ENCODE assay signal across 8 mouse cellular contexts in the genomic region with DNA sequence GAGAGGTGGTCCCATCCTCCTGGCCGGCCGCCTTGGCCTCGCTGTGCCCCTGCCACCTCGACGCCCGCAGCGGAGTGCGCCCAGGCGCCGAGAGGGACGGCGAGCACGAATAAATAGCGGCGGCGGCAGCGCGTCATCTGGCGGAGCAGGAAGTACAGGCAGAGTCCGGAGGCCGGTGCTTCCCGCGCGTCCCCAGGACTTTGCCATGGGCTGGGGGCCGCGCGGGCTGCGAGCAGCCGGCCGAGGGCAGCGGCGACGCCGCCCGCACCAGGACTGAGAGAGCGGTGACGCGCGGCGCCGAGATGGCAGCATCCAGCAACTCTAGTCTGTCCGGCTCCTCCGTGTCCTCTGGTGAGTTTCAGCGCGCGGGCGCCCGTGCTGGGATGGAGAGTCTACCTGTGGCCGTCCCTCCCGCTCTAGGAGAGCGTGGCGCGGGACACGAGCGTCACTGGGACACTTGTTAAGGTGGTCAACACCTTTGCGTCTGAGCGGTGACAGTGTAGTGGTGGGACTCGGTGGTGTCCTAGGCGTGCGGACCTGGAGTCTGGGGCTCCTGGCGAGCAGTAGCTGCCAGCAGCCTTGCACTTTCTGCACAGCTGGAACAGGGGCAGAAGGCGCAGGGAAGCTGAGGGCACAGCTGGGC. TPM values are rescaled to one million over a fixed set of nuclear protein-coding genes. Genes with fewer than 3 reads are reported as not detected.
A peak's percentile ranks its signal among the peaks of the same experiment; 100 is the strongest.
DNase-seq lines count a peak whose midpoint lies in the region; ATAC-seq and TF ChIP-seq lines count a peak whose summit lies in the region.

No protein-coding gene starts in this region.

- H3K9me3 ChIP-seq in intestine, postnatal 0 days (ENCODE audit: control insufficient read depth), result no peaks in the 10 kb centered on the region
- no peaks in the 10 kb centered on the region for H3K9me3 ChIP-seq in limb, embryonic 14.5 days (ENCODE audit: control insufficient read depth, low read length)
- no peaks in the 10 kb centered on the region for H3K9me3 ChIP-seq in midbrain, embryonic 12.5 days

- under 1% methylated on average over 61 of the region's 62 CpGs for WGBS in intestine, postnatal 0 days
- WGBS in limb, embryonic 14.5 days, result under 1% methylated on average over 47 of the region's 62 CpGs
- WGBS in midbrain, embryonic 12.5 days, result under 1% methylated on average over 62 of the region's 62 CpGs
- WGBS in spleen, adult 2 months, result under 1% methylated on average over 62 of the region's 62 CpGs

- intact Hi-C loops in gastrocnemius, postnatal 14 days (cut with DNase I; ENCODE audit: low total_unique reads), result loop anchor here (5.0 kb wide), 1 partner anchor 187 kb away; no protein-coding TSS in a partner anchor

- TF ChIP-seq CTCF in intestine, postnatal 0 days (IDR thresholded peaks at IDR 0.05; ENCODE audit: low read depth), result 0 out of 2 replicates have a peak, but pooled peaks have one; percentile 18
- TF ChIP-seq CTCF in spleen, adult 2 months (IDR thresholded peaks at IDR 0.05; ENCODE audit: extremely low read depth, insufficient read depth, insufficient read length, insufficient replicate concordance), result no peak

- H3K4me1 ChIP-seq in intestine, postnatal 0 days (replicated peaks; ENCODE audit: control insufficient read depth, insufficient read depth, low read length), result no peaks in the 10 kb centered on the region
- H3K4me1 ChIP-seq in limb, embryonic 14.5 days (ENCODE audit: control insufficient read depth, insufficient read depth, low read length), result peaks cover 7% of the 10 kb centered on the region
- peaks cover 22% of the 10 kb centered on the region for H3K4me1 ChIP-seq in midbrain, embryonic 12.5 days
- peaks cover 6% of the 10 kb centered on the region; the same call in 1 of the 2 replicates for H3K4me1 ChIP-seq in spleen, adult 2 months (ENCODE audit: control insufficient read depth, insufficient read depth, insufficient read length)

- no peak for TF ChIP-seq POLR2A in limb, embryonic 14.5 days (IDR thresholded peaks at IDR 0.05; ENCODE audit: borderline replicate concordance, extremely low read depth, insufficient read depth, insufficient read length)
- TF ChIP-seq POLR2A in spleen, adult 2 months (IDR thresholded peaks at IDR 0.05; ENCODE audit: low read depth, low read length), result peak; percentile 19

- H3K4me2 ChIP-seq in intestine, postnatal 0 days (replicated peaks; ENCODE audit: low read depth), result peak overlapping the region; percentile 95
- peak overlapping the region; percentile 96 for H3K4me2 ChIP-seq in limb, embryonic 14.5 days (replicated peaks; ENCODE audit: low read depth, low read length, severe bottlenecking)
- H3K4me2 ChIP-seq in midbrain, embryonic 12.5 days (replicated peaks), result peak overlapping the region; percentile 92

- peak overlapping the region; percentile 88 for H3K27ac ChIP-seq in intestine, postnatal 0 days (ENCODE audit: low read depth, low read length)
- H3K27ac ChIP-seq in limb, embryonic 14.5 days (replicated peaks; ENCODE audit: low read depth, low read length), result peak overlapping the region; percentile 71; the same call in 1 of the 2 replicates
- peak overlapping the region; percentile 95 for H3K27ac ChIP-seq in midbrain, embryonic 12.5 days (replicated peaks)
- H3K27ac ChIP-seq in spleen, adult 2 months (ENCODE audit: insufficient read depth, low read length), result peak overlapping the region; percentile 76

- peak; percentile 83 for ATAC-seq in intestine, postnatal 0 days
- ATAC-seq in limb, embryonic 14.5 days (ENCODE audit: low FRiP score, low read depth), result peak; percentile 75
- ATAC-seq in midbrain, embryonic 12.5 days (ENCODE audit: low FRiP score, low read depth), result peak; percentile 76

- H3K36me3 ChIP-seq in intestine, postnatal 0 days (ENCODE audit: control insufficient read depth, insufficient read depth), result no peaks in the 10 kb centered on the region
- H3K36me3 ChIP-seq in limb, embryonic 14.5 days (ENCODE audit: control insufficient read depth, insufficient read depth, low read length), result no peaks in the 10 kb centered on the region
- no peaks in the 10 kb centered on the region for H3K36me3 ChIP-seq in midbrain, embryonic 12.5 days
- no peaks in the 10 kb centered on the region for H3K36me3 ChIP-seq in spleen, adult 2 months (ENCODE audit: control insufficient read depth, insufficient read depth, low read length)

- peak; percentile 54 to 66 for DNase-seq in adrenal gland, adult 18-20 months (ENCODE audit: low spot score in 2 of 2)
- DNase-seq in adrenal gland, postnatal 10 days, result no peak
- peak; percentile 74 to 78 for DNase-seq in cerebellum, postnatal 36 days
- DNase-seq in gastrocnemius, postnatal 14 days, result peak; percentile 54
- peak; percentile 55 for DNase-seq in limb, embryonic 14.5 days (ENCODE audit: low spot score)
- peak in 1 of 2 experiments; percentile 42 for DNase-seq in spleen, adult 2 months (ENCODE audit: low read depth in 1 of 2, low spot score in 2 of 2)

- H3K27me3 ChIP-seq in intestine, postnatal 0 days (replicated peaks; ENCODE audit: control insufficient read depth, insufficient read depth, low read length), result no peaks in the 10 kb centered on the region
- 0 out of 2 replicates have a peak, but pooled peaks cover 3% of the 10 kb centered on the region for H3K27me3 ChIP-seq in limb, embryonic 14.5 days (ENCODE audit: control insufficient read depth, insufficient read depth, low read length)
- H3K27me3 ChIP-seq in midbrain, embryonic 12.5 days, result peaks cover 44% of the 10 kb centered on the region
- H3K27me3 ChIP-seq in spleen, adult 2 months (ENCODE audit: control insufficient read depth, insufficient read depth, low read length), result peaks cover 10% of the 10 kb centered on the region

- peak overlapping the region; percentile 75 for H3K9ac ChIP-seq in intestine, postnatal 0 days (ENCODE audit: low read depth, low read length)
- peak overlapping the region; percentile 78 for H3K9ac ChIP-seq in limb, embryonic 14.5 days (ENCODE audit: low read depth, low read length, severe bottlenecking)
- H3K9ac ChIP-seq in midbrain, embryonic 12.5 days (replicated peaks), result peak overlapping the region; percentile 83

- H3K4me3 ChIP-seq in intestine, postnatal 0 days (ENCODE audit: low read depth, low read length), result peak overlapping the region; percentile 71
- H3K4me3 ChIP-seq in limb, embryonic 14.5 days (replicated peaks; ENCODE audit: low read length), result peak overlapping the region; percentile 68
- peak overlapping the region; percentile 60 for H3K4me3 ChIP-seq in midbrain, embryonic 12.5 days
- H3K4me3 ChIP-seq in spleen, adult 2 months (ENCODE audit: extremely low read depth, insufficient read depth, insufficient read length), result peak overlapping the region; percentile 59

RNA-seq across cellular contexts. Expression of gene Chn2, which starts 0.6 kb away (rescaled TPM):
- 10 to 100 TPM in 1 of 2 experiments, 1 to 10 TPM in 1; 7.7 to 12.5 TPM for total RNA-seq in adrenal gland, adult 18-20 months (2021)
- total RNA-seq in adrenal gland, postnatal 10 days (2021), result 10 to 100 TPM in 1 of 2 experiments, 1 to 10 TPM in 1; 9.5 to 12.2 TPM
- total RNA-seq in gastrocnemius, postnatal 14 days (2021), result 1 to 10 TPM; 3.8 to 5.2 TPM
- 19.6 and 24.3 TPM in 2 replicates for polyA plus RNA-seq in intestine, postnatal 0 days (2015; fragmentation: Nextera tagmentation; extraction: Ambion mirVana)
- 9.5 and 11.5 TPM in 2 replicates for polyA plus RNA-seq in limb, embryonic 14.5 days (2012; rRNA removed)
- polyA plus RNA-seq in limb, embryonic 14.5 days (2014; fragmentation: Nextera tagmentation; extraction: Ambion mirVana), result 14.3 and 15.4 TPM in 2 replicates
- 22.1 and 28.5 TPM in 2 replicates for polyA plus RNA-seq in midbrain, embryonic 12.5 days (2016; fragmentation: Nextera tagmentation; extraction: Ambion mirVana)
- polyA plus RNA-seq in spleen, adult 2 months (2012; rRNA removed), result 8.4 and 11.8 TPM in 2 replicates
